Mouse (Mus musculus) olfactory bulb, adult 2 months (tissue): ENCODE results near the gene Smchd1.

Experiments used
- CTCF ChIP-seq: fragments of 200-500 bp; IDR thresholded peaks from 2 replicates; pipeline ENCODE4 v1.5.1; 2012; ENCODE audit warnings: low read depth, mild to moderate bottlenecking, low read length, moderate library complexity; ENCODE audit not compliant: insufficient read depth
- POLR2A ChIP-seq: fragments of 200-500 bp; IDR thresholded peaks from 2 replicates; pipeline ENCODE4 v1.6.1; 2012; ENCODE audit warnings: mild to moderate bottlenecking, low read depth, low read length, moderate library complexity; ENCODE audit not compliant: insufficient read depth

- TF ChIP-seq POLR2A (no peak), CTCF (no peak)
Observed at GRCm38 (mm10) chr17:71319361-71319760, 155.8 kb downstream of the Smchd1 start.
